Mouse (Mus musculus) E14TG2a.4 (cell line): ENCODE measurements at regions not wholly inside any gene's neighbourhood (a gene's known extent, or its start where the extent isn't known, plus 50 kb on each side); places are given as distances from the start of the nearest gene placed in this dataset.

Experiments
- H3K27me3 ChIP-seq: 2 replicates; pipeline ENCODE4 v1.6.1; 2014; ENCODE audit warnings: low read length, control low read depth; ENCODE audit not compliant: insufficient read depth
- H3K36me3 ChIP-seq: 2 replicates; pipeline ENCODE4 v1.6.1; 2014; ENCODE audit warnings: low read length, control low read depth; ENCODE audit not compliant: insufficient read depth
- H3K4me1 ChIP-seq: replicated peaks from 2 replicates; pipeline ENCODE4 v1.6.1; 2014; ENCODE audit warnings: low read depth, low read length, control low read depth
- H3K4me3 ChIP-seq: replicated peaks from 2 replicates; pipeline ENCODE4 v1.5.1; 2014; ENCODE audit warnings: mild to moderate bottlenecking, low read length
- H3K9me3 ChIP-seq: 2 replicates; pipeline ENCODE4 v1.6.1; 2014; ENCODE audit warnings: low read length, control low read depth
- CTCF ChIP-seq: conservative IDR thresholded peaks from 2 replicates; pipeline ENCODE4 v1.5.1; 2014; ENCODE audit warnings: low read length
- NANOG ChIP-seq: IDR thresholded peaks from 2 replicates; pipeline ENCODE4 v1.6.1; 2014; ENCODE audit warnings: borderline replicate concordance, low read length, mixed read lengths
- POU5F1 ChIP-seq: IDR thresholded peaks from 2 replicates; pipeline ENCODE4 v1.6.1; 2014; ENCODE audit warnings: low read length, borderline replicate concordance

GRCm38 (mm10) chr10:46123795-46124194 lies 546.2 kb downstream of the Hace1 start:
- Histone ChIP-seq H3K4me1 (no peaks in the 10 kb centered on the region), H3K36me3 (no peaks in the 10 kb centered on the region), H3K4me3 (no peak overlapping the region), H3K9me3 (no peaks in the 10 kb centered on the region), H3K27me3 (no peaks in the 10 kb centered on the region)
- TF ChIP-seq POU5F1 (no peak), NANOG (no peak), CTCF (no peak)

- no peaks in the 10 kb centered on the region for H3K9me3 ChIP-seq
- TF ChIP-seq CTCF (no peak), NANOG (no peak), POU5F1 (no peak)
- H3K4me3 ChIP-seq: no peak overlapping the region
- H3K27me3 ChIP-seq: no peaks in the 10 kb centered on the region
- H3K4me1 ChIP-seq: no peaks in the 10 kb centered on the region
- no peaks in the 10 kb centered on the region for H3K36me3 ChIP-seq
These were observed 557.6 kb downstream of the Hace1 start for GRCm38 (mm10) chr10:46135120-46135748.

GRCm38 (mm10) chr10:46174035-46174434 lies 596.4 kb downstream of the Hace1 start:
- no peaks in the 10 kb centered on the region for H3K9me3 ChIP-seq
- no peaks in the 10 kb centered on the region for H3K27me3 ChIP-seq
- no peak overlapping the region for H3K4me3 ChIP-seq
- H3K36me3 ChIP-seq: no peaks in the 10 kb centered on the region
- H3K4me1 ChIP-seq: no peaks in the 10 kb centered on the region
- TF ChIP-seq NANOG: no peak
- TF ChIP-seq POU5F1: no peak
- no peak for TF ChIP-seq CTCF

GRCm38 (mm10) chr10:46185763-46186458 lies 608.3 kb downstream of the Hace1 start:
- no peaks in the 10 kb centered on the region for H3K4me1 ChIP-seq
- no peak for TF ChIP-seq CTCF
- no peak for TF ChIP-seq NANOG
- TF ChIP-seq POU5F1: no peak
- H3K27me3 ChIP-seq: no peaks in the 10 kb centered on the region
- H3K36me3 ChIP-seq: no peaks in the 10 kb centered on the region
- no peak overlapping the region for H3K4me3 ChIP-seq
- no peaks in the 10 kb centered on the region for H3K9me3 ChIP-seq

- Histone ChIP-seq H3K9me3 (no peaks in the 10 kb centered on the region), H3K4me1 (no peaks in the 10 kb centered on the region), H3K36me3 (no peaks in the 10 kb centered on the region), H3K27me3 (no peaks in the 10 kb centered on the region), H3K4me3 (no peak overlapping the region)
- TF ChIP-seq POU5F1 (no peak), NANOG (no peak), CTCF (no peak)
These were observed 616.5 kb downstream of the Hace1 start for GRCm38 (mm10) chr10:46194143-46194542.

GRCm38 (mm10) chr10:46226837-46227402 lies 649.3 kb downstream of the Hace1 start:
- no peaks in the 10 kb centered on the region for H3K27me3 ChIP-seq
- H3K9me3 ChIP-seq: no peaks in the 10 kb centered on the region
- H3K4me1 ChIP-seq: no peaks in the 10 kb centered on the region
- no peaks in the 10 kb centered on the region for H3K36me3 ChIP-seq
- H3K4me3 ChIP-seq: no peak overlapping the region
- TF ChIP-seq NANOG (no peak), POU5F1 (no peak), CTCF (no peak)

GRCm38 (mm10) chr10:46229608-46230007 lies 652.0 kb downstream of the Hace1 start:
- no peak overlapping the region for H3K4me3 ChIP-seq
- H3K27me3 ChIP-seq: no peaks in the 10 kb centered on the region
- H3K4me1 ChIP-seq: no peaks in the 10 kb centered on the region
- no peaks in the 10 kb centered on the region for H3K36me3 ChIP-seq
- TF ChIP-seq POU5F1 (no peak), CTCF (no peak), NANOG (no peak)
- no peaks in the 10 kb centered on the region for H3K9me3 ChIP-seq

- TF ChIP-seq NANOG (no peak), CTCF (peak; percentile 52)
- H3K4me3 ChIP-seq: no peak overlapping the region
- no peaks in the 10 kb centered on the region for H3K27me3 ChIP-seq
- no peaks in the 10 kb centered on the region for H3K9me3 ChIP-seq
- no peaks in the 10 kb centered on the region for H3K4me1 ChIP-seq
- no peaks in the 10 kb centered on the region for H3K36me3 ChIP-seq
These were observed 658.0 kb downstream of the Hace1 start for GRCm38 (mm10) chr10:46235581-46235980.

GRCm38 (mm10) chr10:46255575-46255974 lies 677.9 kb downstream of the Hace1 start:
- Histone ChIP-seq H3K4me3 (no peak overlapping the region), H3K36me3 (no peaks in the 10 kb centered on the region)

More at GRCm38 (mm10) chr10:46255575-46255974, 677.9 kb downstream of the Hace1 start:
- no peaks in the 10 kb centered on the region for H3K4me1 ChIP-seq
- no peaks in the 10 kb centered on the region for H3K9me3 ChIP-seq
- TF ChIP-seq CTCF (no peak), POU5F1 (no peak), NANOG (no peak)
- H3K27me3 ChIP-seq: no peaks in the 10 kb centered on the region
